ENCODE assay signal across 30 mouse cellular contexts in genomic region chr13:41298533-41298932, GRCm38 (mm10). TPM values are rescaled to one million over a fixed set of nuclear protein-coding genes. Genes with fewer than 3 reads are reported as not detected.
DNase-seq lines count a peak whose midpoint lies in the region; ATAC-seq and TF ChIP-seq lines count a peak whose summit lies in the region.
"Had no signal": no experiment of that assay in that cellular context is flagged by ENCODE, and none has a peak within 500 bp of the region (broad histone marks: within the 10 kb centered on the region; RNA-seq: fewer than 3 reads in every experiment).

No protein-coding gene starts in this region.

- 14% methylated on average over 2 of the region's 2 CpGs for WGBS in intestine, embryonic 14.5 days
- 20% methylated on average over 2 of the region's 2 CpGs for WGBS in intestine, embryonic 15.5 days
- 2% methylated on average over 2 of the region's 2 CpGs for WGBS in lung, embryonic 16.5 days
- 11% methylated on average over 2 of the region's 2 CpGs for WGBS in intestine, postnatal 0 days
- 21% methylated on average over 2 of the region's 2 CpGs for WGBS in neural tube, embryonic 15.5 days

- no peak overlapping the region for H3K4me2 ChIP-seq in intestine, embryonic 14.5 days (ENCODE audit: low read length)
- H3K4me2 ChIP-seq in intestine, embryonic 15.5 days (replicated peaks), result no peak overlapping the region
- H3K4me2 ChIP-seq in lung, embryonic 16.5 days (ENCODE audit: low read depth, low read length), result no peak overlapping the region
- H3K4me2 ChIP-seq in intestine, postnatal 0 days (replicated peaks; ENCODE audit: low read depth), result no peak overlapping the region
- H3K4me2 ChIP-seq in neural tube, embryonic 15.5 days, result no peak overlapping the region
- H3K4me2 ChIP-seq: embryonic facial prominence, embryonic 15.5 days; forebrain, embryonic 15.5 days; hindbrain, embryonic 12.5 days; limb, embryonic 12.5 days had no signal

- H3K9me3 ChIP-seq in intestine, embryonic 14.5 days (ENCODE audit: control insufficient read depth, low read length), result no peaks in the 10 kb centered on the region
- no peaks in the 10 kb centered on the region for H3K9me3 ChIP-seq in intestine, embryonic 15.5 days
- H3K9me3 ChIP-seq in lung, embryonic 16.5 days (ENCODE audit: control insufficient read depth, low read length), result no peaks in the 10 kb centered on the region
- H3K9me3 ChIP-seq in intestine, postnatal 0 days (ENCODE audit: control insufficient read depth), result no peaks in the 10 kb centered on the region
- no peaks in the 10 kb centered on the region for H3K9me3 ChIP-seq in neural tube, embryonic 15.5 days (replicated peaks)
- H3K9me3 ChIP-seq: embryonic facial prominence, embryonic 15.5 days; forebrain, embryonic 15.5 days; G1E; hindbrain, embryonic 12.5 days; limb, embryonic 12.5 days had no signal

- H3K27ac ChIP-seq in intestine, embryonic 14.5 days (ENCODE audit: low read depth), result 0 out of 2 replicates have a peak overlapping the region, but pooled peaks have one; percentile 8
- no peak overlapping the region for H3K27ac ChIP-seq in intestine, embryonic 15.5 days
- H3K27ac ChIP-seq in lung, embryonic 16.5 days (ENCODE audit: low read length), result 0 out of 2 replicates have a peak overlapping the region, but pooled peaks have one; percentile 20
- H3K27ac ChIP-seq in intestine, postnatal 0 days (ENCODE audit: low read depth, low read length), result no peak overlapping the region
- no peak overlapping the region for H3K27ac ChIP-seq in neural tube, embryonic 15.5 days (replicated peaks)
- H3K27ac ChIP-seq: embryonic facial prominence, embryonic 15.5 days; forebrain, embryonic 15.5 days; hindbrain, embryonic 12.5 days; limb, embryonic 12.5 days had no signal

- 0 out of 2 replicates have a peak, but pooled peaks cover 3% of the 10 kb centered on the region for H3K4me1 ChIP-seq in intestine, embryonic 14.5 days (replicated peaks; ENCODE audit: control insufficient read depth, insufficient read depth, low read length)
- H3K4me1 ChIP-seq in intestine, embryonic 15.5 days (replicated peaks), result no peaks in the 10 kb centered on the region
- peaks cover 14% of the 10 kb centered on the region for H3K4me1 ChIP-seq in lung, embryonic 16.5 days (replicated peaks; ENCODE audit: control insufficient read depth, insufficient read depth, low read length)
- no peaks in the 10 kb centered on the region for H3K4me1 ChIP-seq in intestine, postnatal 0 days (replicated peaks; ENCODE audit: control insufficient read depth, insufficient read depth, low read length)
- 0 out of 2 replicates have a peak, but pooled peaks cover 5% of the 10 kb centered on the region for H3K4me1 ChIP-seq in neural tube, embryonic 15.5 days
- H3K4me1 ChIP-seq: forebrain, embryonic 15.5 days; limb, embryonic 12.5 days had no signal

- no peaks in the 10 kb centered on the region for H3K27me3 ChIP-seq in intestine, embryonic 14.5 days (replicated peaks; ENCODE audit: control insufficient read depth, insufficient read depth, low read length)
- H3K27me3 ChIP-seq in intestine, embryonic 15.5 days (replicated peaks), result no peaks in the 10 kb centered on the region
- no peaks in the 10 kb centered on the region for H3K27me3 ChIP-seq in lung, embryonic 16.5 days (ENCODE audit: control insufficient read depth, insufficient read depth, low read depth, low read length)
- H3K27me3 ChIP-seq in intestine, postnatal 0 days (replicated peaks; ENCODE audit: control insufficient read depth, insufficient read depth, low read length), result no peaks in the 10 kb centered on the region
- no peaks in the 10 kb centered on the region for H3K27me3 ChIP-seq in neural tube, embryonic 15.5 days (replicated peaks)
- H3K27me3 ChIP-seq: CH12.LX; embryonic facial prominence, embryonic 15.5 days; forebrain, embryonic 15.5 days; limb, embryonic 12.5 days had no signal

- no peaks in the 10 kb centered on the region for H3K36me3 ChIP-seq in intestine, embryonic 14.5 days (ENCODE audit: control insufficient read depth, insufficient read depth, low read length)
- H3K36me3 ChIP-seq in intestine, embryonic 15.5 days, result no peaks in the 10 kb centered on the region
- no peaks in the 10 kb centered on the region for H3K36me3 ChIP-seq in lung, embryonic 16.5 days (ENCODE audit: control insufficient read depth, insufficient read depth, low read length)
- no peaks in the 10 kb centered on the region for H3K36me3 ChIP-seq in intestine, postnatal 0 days (ENCODE audit: control insufficient read depth, insufficient read depth)
- no peaks in the 10 kb centered on the region for H3K36me3 ChIP-seq in neural tube, embryonic 15.5 days
- H3K36me3 ChIP-seq: embryonic facial prominence, embryonic 15.5 days; forebrain, embryonic 15.5 days; G1E; hindbrain, embryonic 12.5 days; limb, embryonic 12.5 days had no signal

- TF ChIP-seq CTCF in intestine, postnatal 0 days (IDR thresholded peaks at IDR 0.05; ENCODE audit: low read depth), result peak; percentile 39

- H3K4me3 ChIP-seq in intestine, embryonic 14.5 days (ENCODE audit: low read depth, low read length), result no peak overlapping the region
- no peak overlapping the region for H3K4me3 ChIP-seq in intestine, embryonic 15.5 days (replicated peaks)
- H3K4me3 ChIP-seq in lung, embryonic 16.5 days (ENCODE audit: low read length), result no peak overlapping the region
- H3K4me3 ChIP-seq in intestine, postnatal 0 days (ENCODE audit: low read depth, low read length), result no peak overlapping the region
- no peak overlapping the region for H3K4me3 ChIP-seq in neural tube, embryonic 15.5 days (replicated peaks)
- H3K4me3 ChIP-seq: embryonic facial prominence, embryonic 15.5 days; forebrain, embryonic 15.5 days; hindbrain, embryonic 12.5 days; limb, embryonic 12.5 days had no signal

- no peak overlapping the region for H3K9ac ChIP-seq in intestine, embryonic 14.5 days (ENCODE audit: low read length)
- H3K9ac ChIP-seq in intestine, embryonic 15.5 days, result no peak overlapping the region
- no peak overlapping the region for H3K9ac ChIP-seq in lung, embryonic 16.5 days (ENCODE audit: low read length)
- no peak overlapping the region for H3K9ac ChIP-seq in intestine, postnatal 0 days (ENCODE audit: low read depth, low read length)
- no peak overlapping the region for H3K9ac ChIP-seq in neural tube, embryonic 15.5 days (replicated peaks)
- H3K9ac ChIP-seq: embryonic facial prominence, embryonic 15.5 days; forebrain, embryonic 15.5 days; hindbrain, embryonic 12.5 days; limb, embryonic 12.5 days had no signal

- no peak for ATAC-seq in intestine, embryonic 14.5 days (replicated peaks; ENCODE audit: low FRiP score, low TSS enrichment, low read depth)
- no peak for ATAC-seq in intestine, embryonic 15.5 days
- ATAC-seq in lung, embryonic 16.5 days (ENCODE audit: low read depth), result peak; percentile 71; the same call in 1 of the 2 replicates
- ATAC-seq in intestine, postnatal 0 days, result no peak
- no peak for ATAC-seq in neural tube, embryonic 15.5 days (ENCODE audit: low FRiP score)
- ATAC-seq in cerebellum, adult (ENCODE audit: insufficient number of reproducible peaks, low FRiP score, low TSS enrichment), result no peak
- ATAC-seq: activated CD4-positive, CD25-positive, alpha-beta regulatory T cell, adult 4 months; forebrain, embryonic 15.5 days; midbrain, embryonic 16.5 days had no signal

- DNase-seq in intestine, embryonic 14.5 days (ENCODE audit: low spot score), result peak; percentile 43
- DNase-seq in lung, postnatal 10 days, result no peak
- peak; percentile 17 for DNase-seq in NIH3T3 (ENCODE audit: low read depth)
- DNase-seq: adrenal gland, adult 8-10 months; B cell, adult 2 months; cerebellum, adult 2 months; cerebellum, postnatal 36 days; gastrocnemius, postnatal 14 days; kidney, adult 9 months; kidney, postnatal 4 days; right cerebral cortex, adult 18-20 months; thymus, adult 2 months; thymus, postnatal 4 days had no signal

RNA-seq across cellular contexts. Expression of gene Gm17364, which starts 24.8 kb away (rescaled TPM):
- not detected in 2 replicates for polyA plus RNA-seq in intestine, embryonic 14.5 days (2014; fragmentation: Nextera tagmentation; extraction: Ambion mirVana)
- polyA plus RNA-seq in intestine, embryonic 15.5 days (2015; fragmentation: Nextera tagmentation; extraction: Ambion mirVana), result not detected in 2 replicates
- not detected in 2 replicates for polyA plus RNA-seq in lung, embryonic 16.5 days (2015; fragmentation: Nextera tagmentation; extraction: Ambion mirVana)
- not detected in 2 replicates for polyA plus RNA-seq in intestine, postnatal 0 days (2015; fragmentation: Nextera tagmentation; extraction: Ambion mirVana)
- not detected in 2 replicates for polyA plus RNA-seq in neural tube, embryonic 15.5 days (2015; fragmentation: Nextera tagmentation; extraction: Ambion mirVana)
- polyA plus RNA-seq: activated CD4-positive, CD25-positive, alpha-beta regulatory T cell, adult 4 months; cerebellum, adult 2 months; embryonic facial prominence, embryonic 15.5 days; forebrain, embryonic 15.5 days; G1E; heart, embryonic 14.5 days; hindbrain, embryonic 12.5 days; limb, embryonic 12.5 days; liver, embryonic 16.5 days; midbrain, embryonic 16.5 days; neural tube, embryonic 14.5 days; stomach, embryonic 16.5 days; thymus, adult 2 months had no signal

RNA-seq across cellular contexts. Expression of gene Smim13, which starts 48.9 kb away (rescaled TPM):
- polyA plus RNA-seq in intestine, embryonic 14.5 days (2014; fragmentation: Nextera tagmentation; extraction: Ambion mirVana), result 13.0 TPM in 2 replicates
- 11.0 and 11.8 TPM in 2 replicates for polyA plus RNA-seq in intestine, embryonic 15.5 days (2015; fragmentation: Nextera tagmentation; extraction: Ambion mirVana)
- 12.4 and 13.2 TPM in 2 replicates for polyA plus RNA-seq in lung, embryonic 16.5 days (2015; fragmentation: Nextera tagmentation; extraction: Ambion mirVana)
- 4.8 and 5.3 TPM in 2 replicates for polyA plus RNA-seq in intestine, postnatal 0 days (2015; fragmentation: Nextera tagmentation; extraction: Ambion mirVana)
- 28.2 and 31.2 TPM in 2 replicates for polyA plus RNA-seq in neural tube, embryonic 15.5 days (2015; fragmentation: Nextera tagmentation; extraction: Ambion mirVana)

Comparison
In these comparisons a context has a peak if more than half of its experiments do, and no peak if none do; other contexts are left out.
1. H3K27ac ChIP-seq: peak in intestine, embryonic 14.5 days (single experiment) and lung, embryonic 16.5 days (single experiment); none in intestine, embryonic 15.5 days (single experiment), intestine, postnatal 0 days (single experiment) and neural tube, embryonic 15.5 days (single experiment).